Mouse (Mus musculus) megakaryocyte, embryonic 14.5 days (primary cell): Measurements from ENCODE around the gene Pigv. TPM values are rescaled to one million over a fixed set of nuclear protein-coding genes. Genes with fewer than 3 reads are reported as not detected.
"Not testable (repeated sequence)": the region's sequence is repeated elsewhere in the genome, so short reads cannot be mapped to it uniquely, and the experiment has no call there.

Experiments
- H3K27me3 ChIP-seq: replicated peaks from 2 replicates; pipeline ENCODE3; 2012; ENCODE audit warnings: inconsistent platforms
- H3K36me3 ChIP-seq: replicated peaks from 2 replicates; pipeline ENCODE3; 2012; ENCODE audit warnings: low read length, inconsistent platforms, mixed read lengths
- H3K4me1 ChIP-seq: 2 replicates; pipeline ENCODE4 v1.6.1; 2012; ENCODE audit warnings: inconsistent platforms
- H3K4me3 ChIP-seq: replicated peaks from 2 replicates; pipeline ENCODE3; 2012; ENCODE audit warnings: moderate library complexity, mild to moderate bottlenecking, inconsistent platforms
- H3K9me3 ChIP-seq: 2 replicates; pipeline ENCODE4 v1.6.1; 2012; ENCODE audit warnings: inconsistent platforms
- FLI1 ChIP-seq: IDR thresholded peaks from 2 replicates; pipeline ENCODE4 v1.6.1; 2012; ENCODE audit warnings: low read length, inconsistent platforms, mixed read lengths
- GATA1 ChIP-seq: IDR thresholded peaks from 3 replicates; pipeline ENCODE4 v1.6.1; 2012; ENCODE audit warnings: mixed read lengths, low read length, inconsistent platforms, borderline replicate concordance
- polyA plus RNA-seq: library from polyadenylated mRNA; stranded (reverse); fragments of >175 nt; gene quantifications from 2 replicates; pipeline ENCODE4 v1.2.3, GENCODE M21; 2012; ENCODE audit warnings: low replicate concordance; ENCODE audit not compliant: insufficient read depth

Pigv gene
- polyA plus RNA-seq, 1 experiment: 9.8 TPM

DNA sequence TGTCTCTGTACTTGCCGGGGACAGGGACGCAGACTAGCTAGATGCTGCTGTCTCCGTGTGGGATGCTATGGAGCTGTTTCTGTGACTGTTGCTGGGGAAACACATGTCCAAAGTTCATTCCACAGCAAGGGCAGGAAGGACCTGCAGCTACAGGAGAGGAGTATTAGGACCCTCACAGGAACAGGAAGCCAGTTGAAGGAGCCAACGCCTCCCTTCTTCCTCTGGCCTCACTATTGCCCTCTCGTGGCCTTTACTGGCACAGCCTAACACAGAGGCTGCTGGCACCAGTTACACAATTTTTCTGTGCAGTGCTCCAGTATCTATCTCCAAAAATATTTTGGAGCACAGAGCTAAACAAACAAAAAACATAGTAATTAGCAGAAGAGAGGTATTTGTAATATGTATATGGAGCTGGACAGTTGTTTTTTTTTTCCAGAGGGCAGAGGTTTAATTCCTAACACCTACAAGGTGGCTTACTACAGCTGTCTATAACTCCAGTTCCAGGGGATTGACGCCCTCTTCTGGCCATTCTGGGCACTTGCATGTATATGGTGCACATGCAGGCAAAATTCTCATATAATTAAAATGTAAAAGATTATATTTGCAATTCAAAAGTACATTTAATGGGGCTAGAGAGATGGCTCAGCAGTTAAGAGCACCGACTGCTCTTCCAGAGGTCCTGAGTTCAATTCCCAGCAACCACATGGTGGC is 22.3 kb downstream of the Pigv start, which contains the start of gene Zdhhc18:
Zdhhc18 (minus strand) TSS at position 166 of the 711 bp plus-strand sequence.
- TF ChIP-seq GATA1 (no peak), FLI1 (no peak)
- H3K27me3 ChIP-seq: no peaks in the 10 kb centered on the region
- peaks cover 18% of the 10 kb centered on the region for H3K4me1 ChIP-seq
- H3K4me3 ChIP-seq: peak within 1 kb of the TSS; percentile 90
- H3K36me3 ChIP-seq: peaks cover 11% of the 10 kb centered on the region
- H3K9me3 ChIP-seq: peaks cover 15% of the 10 kb centered on the region

DNA sequence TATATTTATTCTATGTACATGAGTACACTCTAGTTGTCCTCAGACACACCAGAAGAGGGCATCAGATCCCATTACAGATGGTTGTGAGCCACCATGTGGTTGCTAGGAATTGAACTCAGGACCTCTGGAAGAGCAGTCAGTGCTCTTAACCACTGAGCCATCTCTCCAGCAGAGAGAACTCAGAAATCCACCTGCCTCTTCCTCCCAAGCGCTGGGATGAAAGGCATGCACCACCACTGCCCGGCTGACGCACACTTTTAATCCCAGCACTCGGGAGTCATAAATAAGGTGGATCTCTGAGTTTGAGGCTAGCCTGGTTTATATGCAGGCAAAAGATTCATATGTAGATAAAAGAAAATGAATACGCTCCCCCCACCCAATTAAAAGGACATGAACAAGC is 23.0 kb downstream of the Pigv start:
- Histone ChIP-seq H3K36me3 (peaks cover 11% of the 10 kb centered on the region), H3K4me3 (peak overlapping the region; percentile 90), H3K4me1 (peaks cover 18% of the 10 kb centered on the region), H3K9me3 (peaks cover 18% of the 10 kb centered on the region)
- not testable (repeated sequence) for H3K27me3 ChIP-seq

DNA sequence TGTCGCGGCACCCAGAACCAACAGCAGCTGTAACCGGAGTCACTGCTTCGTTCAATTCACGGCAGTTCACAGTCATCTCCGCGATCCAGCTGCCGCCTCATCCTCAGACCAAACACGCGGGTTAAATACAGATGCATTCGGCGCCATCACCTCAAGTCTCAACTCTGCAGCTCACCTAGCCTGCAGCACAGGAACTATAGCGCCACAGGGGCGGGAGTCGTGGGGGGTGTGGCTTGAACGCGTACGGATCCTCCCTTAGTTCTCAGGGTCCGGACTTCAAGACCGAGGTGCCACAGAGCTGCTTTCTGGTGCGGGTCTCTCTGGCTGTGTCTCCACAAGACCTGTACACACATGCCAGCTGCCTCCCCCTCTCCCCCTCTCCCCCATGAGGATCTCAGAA is 26.8 kb downstream of the Pigv start:
- H3K4me1 ChIP-seq: peaks cover 13% of the 10 kb centered on the region
- no peak overlapping the region for H3K4me3 ChIP-seq
- no peaks in the 10 kb centered on the region for H3K27me3 ChIP-seq
- TF ChIP-seq FLI1 (no peak), GATA1 (no peak)
- H3K36me3 ChIP-seq: peaks cover 11% of the 10 kb centered on the region
- peaks cover 32% of the 10 kb centered on the region for H3K9me3 ChIP-seq

DNA sequence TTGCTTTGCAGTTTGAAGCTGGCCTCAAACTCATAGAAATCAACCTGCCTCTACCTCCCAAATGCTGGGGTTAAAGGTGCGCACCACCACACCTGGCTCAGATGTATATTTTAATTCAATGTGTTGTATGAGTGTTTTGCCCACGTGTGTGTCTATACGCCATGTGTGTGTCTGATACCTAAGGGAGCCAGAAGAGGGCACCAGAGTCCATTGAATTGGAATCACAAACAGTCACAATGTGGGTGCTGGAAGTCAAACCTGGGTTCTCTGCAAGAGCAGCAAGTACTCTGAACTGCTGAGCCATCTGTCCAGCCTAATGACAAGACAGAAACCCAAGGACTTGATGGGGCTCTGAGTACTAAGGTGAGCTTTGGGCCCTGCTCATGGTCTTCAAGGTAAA is 27.3 kb downstream of the Pigv start:
- Histone ChIP-seq H3K4me1 (peaks cover 12% of the 10 kb centered on the region), H3K36me3 (peaks cover 11% of the 10 kb centered on the region), H3K27me3 (no peaks in the 10 kb centered on the region), H3K9me3 (peaks cover 32% of the 10 kb centered on the region), H3K4me3 (no peak overlapping the region)
- TF ChIP-seq GATA1: no peak
- no peak for TF ChIP-seq FLI1

DNA sequence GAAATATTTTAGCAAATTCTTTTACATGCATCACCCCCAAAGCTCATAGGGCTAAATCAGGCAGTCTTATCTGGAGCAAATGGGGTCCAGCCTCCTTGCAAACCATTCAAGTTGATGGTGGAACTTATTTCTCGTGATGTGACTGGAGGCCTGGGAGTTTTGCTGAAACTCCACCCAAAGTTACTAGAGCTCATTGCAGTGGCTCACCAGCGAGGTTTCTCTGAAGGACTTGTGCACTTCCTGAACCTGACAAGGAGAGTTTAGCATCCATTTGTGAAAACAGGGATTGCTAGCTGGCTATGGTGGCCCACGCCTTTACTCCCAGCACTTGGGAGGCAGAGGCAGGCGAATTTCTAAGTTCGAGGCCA is 38.4 kb downstream of the Pigv start:
- Histone ChIP-seq H3K36me3 (peaks cover 23% of the 10 kb centered on the region), H3K4me1 (peaks cover 45% of the 10 kb centered on the region), H3K9me3 (peaks cover 5% of the 10 kb centered on the region), H3K27me3 (no peaks in the 10 kb centered on the region), H3K4me3 (peak overlapping the region; percentile 94)
- TF ChIP-seq GATA1 (no peak), FLI1 (no peak)

DNA sequence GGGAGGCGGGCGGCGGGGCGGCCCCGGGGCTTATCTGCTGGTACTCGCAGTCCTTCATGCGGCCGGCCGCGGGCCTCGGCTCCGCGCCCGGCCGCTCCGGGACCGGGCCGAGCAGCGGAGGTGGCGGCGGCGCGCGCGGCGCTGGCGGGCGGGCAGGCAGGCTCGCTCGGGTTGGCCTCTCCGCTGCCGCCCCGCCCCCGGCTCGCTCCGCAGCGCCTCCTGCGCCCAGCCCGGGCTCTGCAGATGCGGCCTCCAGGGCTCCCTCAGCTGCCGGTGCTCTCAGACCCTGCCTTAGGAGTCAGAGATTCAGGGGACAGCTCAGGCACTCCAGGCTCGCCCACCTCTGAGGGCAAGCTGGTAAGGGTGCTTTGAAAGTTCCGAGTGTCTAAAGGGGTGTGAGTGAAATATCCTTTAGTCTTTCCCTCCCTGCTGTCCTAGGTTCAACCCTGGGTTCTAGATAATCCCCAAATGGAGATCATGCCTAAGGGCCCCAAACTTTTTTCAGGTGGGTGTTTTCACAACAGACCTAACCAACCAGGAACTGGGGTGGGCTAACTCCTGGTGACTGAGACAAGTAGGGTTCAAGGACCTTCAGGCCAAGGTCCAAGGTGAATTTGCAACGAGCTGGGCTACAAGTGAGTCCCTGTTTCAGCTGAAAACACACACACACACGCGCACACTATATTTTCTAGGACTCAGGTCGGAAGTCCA is 39.0 kb downstream of the Pigv start:
- Histone ChIP-seq H3K4me3 (peak overlapping the region; percentile 94), H3K4me1 (peaks cover 51% of the 10 kb centered on the region), H3K9me3 (peaks cover 1% of the 10 kb centered on the region), H3K36me3 (peaks cover 24% of the 10 kb centered on the region), H3K27me3 (no peaks in the 10 kb centered on the region)
- TF ChIP-seq FLI1: no peak
- TF ChIP-seq GATA1: no peak

DNA sequence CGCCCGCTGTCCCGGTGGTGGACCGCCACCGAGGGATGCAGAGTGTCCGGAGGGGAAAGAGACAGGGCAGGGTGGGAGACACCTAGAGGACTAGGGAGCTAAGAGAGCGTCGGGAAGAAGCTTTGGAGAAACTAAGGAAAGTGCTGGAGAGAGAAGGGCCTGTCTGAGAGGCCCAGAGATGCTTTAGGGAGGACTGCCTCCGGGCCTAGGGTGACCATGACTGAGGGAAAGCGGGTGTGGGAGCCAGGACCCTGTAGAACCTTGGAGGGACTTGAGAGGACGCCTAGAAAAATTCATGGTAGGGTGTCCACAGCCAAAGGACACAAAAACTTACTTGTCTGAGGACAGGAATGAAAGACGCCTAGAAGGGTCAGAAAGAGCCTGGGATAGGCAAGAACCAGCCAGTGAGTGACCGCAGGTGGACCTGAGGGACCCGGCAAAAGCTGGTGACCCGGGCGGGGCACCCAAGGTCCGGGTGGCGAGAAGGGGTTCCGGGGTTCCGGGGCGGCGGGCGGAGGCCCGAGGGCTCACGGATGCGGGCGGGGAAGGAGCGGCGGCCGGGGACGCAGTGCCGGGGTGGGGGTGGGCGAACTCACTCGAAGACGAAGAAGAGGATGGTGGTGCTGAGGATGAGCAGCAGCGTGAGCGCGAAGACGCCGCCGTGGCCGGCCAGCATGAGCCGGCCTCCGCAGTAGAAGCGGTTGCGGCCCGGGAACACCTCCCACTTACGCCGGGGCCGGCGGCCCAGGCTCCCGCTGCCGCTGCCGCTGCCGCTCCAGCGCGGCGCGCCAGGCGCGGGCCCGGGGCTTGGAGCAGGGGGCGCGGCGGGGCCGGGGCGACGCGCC is 39.7 kb downstream of the Pigv start:
- Histone ChIP-seq H3K4me3 (peak overlapping the region; percentile 94), H3K4me1 (peaks cover 59% of the 10 kb centered on the region), H3K9me3 (no peaks in the 10 kb centered on the region), H3K27me3 (no peaks in the 10 kb centered on the region), H3K36me3 (peaks cover 31% of the 10 kb centered on the region)
- TF ChIP-seq GATA1 (no peak), FLI1 (no peak)

DNA sequence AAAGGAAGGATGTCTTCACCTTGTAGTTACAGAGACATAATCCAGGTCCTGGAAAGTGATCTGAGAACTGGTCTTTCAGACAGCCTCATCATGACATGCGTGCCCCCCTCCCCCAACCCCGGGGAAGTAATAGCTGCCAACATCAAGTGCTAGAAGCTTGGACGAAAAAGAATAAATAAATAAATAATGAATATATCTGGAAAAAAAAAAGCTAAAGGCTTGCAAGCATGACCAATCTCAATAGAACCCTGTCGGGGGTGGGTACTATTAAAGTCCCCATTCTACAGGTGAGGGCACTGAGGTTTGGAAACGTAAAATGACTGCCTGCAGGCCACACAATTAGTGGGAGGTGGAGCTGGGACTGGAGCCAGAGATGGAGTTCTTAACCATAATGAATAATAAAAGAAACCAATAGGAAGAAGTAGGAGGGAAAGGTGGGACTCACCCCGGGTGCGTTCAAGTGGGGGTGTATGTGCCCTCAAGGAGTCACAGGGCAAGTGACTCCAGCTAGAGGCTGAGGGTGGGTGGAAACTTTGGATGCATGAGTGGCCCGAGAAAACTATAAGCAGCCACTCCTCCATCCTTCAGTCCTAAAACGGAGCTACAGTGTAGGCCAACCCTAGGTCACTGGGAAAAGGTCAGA is 40.6 kb downstream of the Pigv start:
- Histone ChIP-seq H3K9me3 (no peaks in the 10 kb centered on the region), H3K27me3 (no peaks in the 10 kb centered on the region), H3K4me3 (peak overlapping the region; percentile 94), H3K4me1 (peaks cover 65% of the 10 kb centered on the region), H3K36me3 (peaks cover 37% of the 10 kb centered on the region)
- TF ChIP-seq GATA1 (no peak), FLI1 (no peak)

DNA sequence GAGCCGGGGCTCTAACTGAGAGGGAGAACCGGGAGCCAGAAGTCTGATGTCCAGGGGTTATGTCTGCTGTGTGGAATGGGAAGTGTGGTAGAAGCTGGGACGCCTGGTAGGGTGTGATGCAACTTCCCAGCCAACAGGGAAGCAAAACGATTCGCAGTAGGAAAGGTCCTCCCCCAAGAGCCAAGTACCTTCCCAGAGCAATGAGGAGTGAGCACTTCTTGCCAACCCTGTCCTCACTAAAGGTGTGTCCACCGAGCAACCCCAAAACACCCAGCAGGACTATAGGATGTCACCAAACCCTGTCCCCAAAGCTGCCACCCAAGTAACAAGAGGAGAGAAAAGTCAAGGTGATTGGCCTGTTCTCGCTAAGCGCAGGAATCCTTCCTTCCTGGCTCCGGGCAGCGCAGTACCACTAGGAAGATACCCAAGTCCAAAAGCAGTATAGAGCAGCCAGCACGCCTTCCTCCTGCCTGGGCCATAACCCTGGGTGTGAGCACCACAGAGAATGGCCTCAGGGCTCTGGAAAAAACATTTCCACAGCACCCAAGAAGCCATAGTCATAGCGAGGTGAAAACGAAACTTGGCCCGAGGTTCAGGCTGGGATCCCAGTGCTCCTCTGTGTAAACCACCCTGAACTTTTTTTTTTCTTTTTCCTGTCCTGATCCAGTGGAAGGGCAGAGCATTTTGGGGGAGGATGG is 41.2 kb downstream of the Pigv start:
- Histone ChIP-seq H3K4me1 (peaks cover 72% of the 10 kb centered on the region), H3K36me3 (peaks cover 44% of the 10 kb centered on the region)
- TF ChIP-seq GATA1 (no peak), FLI1 (no peak)

More for the DNA sequence above, 41.2 kb downstream of the Pigv start:
- no peaks in the 10 kb centered on the region for H3K27me3 ChIP-seq
- H3K4me3 ChIP-seq: peak overlapping the region; percentile 94
- H3K9me3 ChIP-seq: no peaks in the 10 kb centered on the region
